Mouse (Mus musculus): ENCODE measurements around the gene Klhdc7b. TPM values are rescaled to one million over a fixed set of nuclear protein-coding genes. Genes with fewer than 3 reads are reported as not detected.
"Not testable (repeated sequence)": the region's sequence is repeated elsewhere in the genome, so short reads cannot be mapped to it uniquely, and the experiment has no call there.

Klhdc7b gene
- polyA plus RNA-seq, 1 experiment from 2014 or later, result 0.04 TPM

DNA sequence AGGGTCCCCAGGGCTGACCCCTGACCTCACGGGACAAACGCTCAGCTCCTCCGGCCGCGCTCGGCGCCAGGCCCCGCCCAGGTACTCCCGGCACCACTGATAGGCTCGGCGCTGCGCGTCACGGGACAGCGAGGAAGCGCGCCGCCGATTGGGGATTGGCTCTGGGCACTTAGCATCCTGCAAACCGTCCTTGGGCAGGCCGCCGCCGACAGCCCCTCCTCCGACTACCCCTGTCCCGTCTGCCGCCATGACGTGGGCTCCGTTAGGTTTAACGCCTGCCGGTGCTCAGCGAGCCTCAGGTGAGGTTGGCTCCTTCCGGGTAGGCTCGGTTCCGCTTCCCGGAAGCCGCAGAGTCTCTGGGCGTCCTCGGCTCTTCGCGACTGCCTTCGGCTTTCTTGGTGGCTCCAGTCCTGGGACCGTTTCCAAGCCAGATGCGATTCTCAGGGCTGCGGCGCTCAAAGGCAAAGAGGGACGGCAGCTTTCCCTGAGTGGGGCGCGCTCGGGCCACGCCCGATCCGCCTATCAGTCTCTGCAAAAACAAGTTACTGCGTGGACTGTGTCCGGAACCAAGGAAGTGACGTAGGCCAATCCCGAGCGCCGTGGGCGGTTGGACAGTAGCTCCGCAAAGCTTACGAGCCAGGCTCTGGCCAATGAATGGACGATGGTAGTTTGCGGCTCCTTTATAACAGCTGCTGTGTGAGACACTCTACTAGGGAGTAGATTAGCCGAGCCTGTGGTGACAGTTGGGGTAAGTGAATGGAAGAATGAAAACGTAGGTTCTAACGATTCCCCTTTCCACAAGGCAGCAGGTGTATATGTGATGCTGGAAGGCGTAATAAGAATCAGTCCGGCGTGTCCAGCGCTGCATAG, 44.9 kb downstream of the Klhdc7b start, which contains the start of the genes C730034F03Rik, Gm44502 and Chkb:
C730034F03Rik (plus strand) TSS at position 238 of the 870 bp plus-strand sequence.
Gm44502 (minus strand) TSS at position 345 of the 870 bp plus-strand sequence.
Chkb (minus strand) TSS at position 557 of the 870 bp plus-strand sequence.
- no peaks in the 10 kb centered on the region for H3K27me3 ChIP-seq (ENCODE audit: control insufficient read depth, insufficient read depth, low read length)
- H3K4me3 ChIP-seq (replicated peaks; ENCODE audit: low read length), result peak within 1 kb of the TSS; percentile 92
- peaks cover 7% of the 10 kb centered on the region; the same call in 1 of the 2 replicates for H3K4me1 ChIP-seq (ENCODE audit: control insufficient read depth, insufficient read depth, low read length)
- ATAC-seq (ENCODE audit: insufficient read depth, low FRiP score), result peak; percentile 95
- H3K27ac ChIP-seq (ENCODE audit: low read length), result peak within 1 kb of the TSS; percentile 97
- no peaks in the 10 kb centered on the region for H3K9me3 ChIP-seq (replicated peaks; ENCODE audit: control insufficient read depth, low read length)
- peak within 1 kb of the TSS; percentile 70 for H3K4me2 ChIP-seq (ENCODE audit: low read depth, low read length)
- peak within 1 kb of the TSS; percentile 82 for H3K9ac ChIP-seq (ENCODE audit: low read length)
- H3K36me3 ChIP-seq (ENCODE audit: control insufficient read depth, insufficient read depth, low read length), result 0 out of 2 replicates have a peak, but pooled peaks cover 5% of the 10 kb centered on the region
- WGBS, result under 1% methylated on average over 70 of the region's 70 CpGs

DNA sequence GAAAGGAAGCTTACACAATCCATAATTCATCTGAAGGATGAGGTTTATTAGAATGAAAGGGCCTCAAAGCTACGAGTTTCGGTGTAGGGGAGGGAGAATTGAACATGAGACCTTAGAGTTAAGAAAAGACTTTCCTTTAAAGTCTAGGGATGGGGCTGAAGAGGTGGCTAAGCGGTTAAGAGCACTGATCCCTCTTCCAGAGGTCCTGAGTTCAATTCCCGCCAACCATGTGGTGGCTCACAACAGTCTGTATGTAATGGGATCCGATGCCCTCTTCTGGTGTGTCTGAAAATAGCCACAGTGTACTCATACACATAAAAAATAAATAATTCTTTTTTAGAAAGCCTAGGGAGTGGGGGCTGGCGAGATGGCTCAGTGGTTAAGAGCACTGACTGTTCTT, 45.6 kb downstream of the Klhdc7b start:
- peak overlapping the region; percentile 82 for H3K9ac ChIP-seq (ENCODE audit: low read length)
- 45% methylated on average over 6 of the region's 6 CpGs for WGBS
- ATAC-seq (ENCODE audit: insufficient read depth, low FRiP score), result no peak

DNA sequence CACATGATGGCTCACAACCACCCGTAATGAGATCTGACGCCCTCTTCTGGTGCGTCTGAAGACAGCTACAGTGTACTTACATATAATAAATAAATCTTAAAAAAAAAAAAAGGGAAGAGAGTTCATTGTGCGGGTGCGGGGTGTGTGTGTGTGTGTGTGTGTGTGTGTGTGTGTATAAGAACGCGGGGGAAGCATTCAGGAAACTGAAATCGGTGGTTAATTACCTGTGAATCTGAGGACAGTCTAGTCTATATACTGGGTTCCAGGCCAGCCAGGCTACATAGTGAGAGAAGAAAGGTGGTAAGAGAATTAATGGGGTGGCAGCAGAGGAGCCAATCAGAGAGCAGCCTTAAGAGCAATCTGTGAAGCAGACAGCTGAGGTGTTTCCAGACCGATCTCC, 46.1 kb downstream of the Klhdc7b start:
- H3K36me3 ChIP-seq (ENCODE audit: control insufficient read depth, insufficient read depth, low read length); H3K4me2 ChIP-seq (ENCODE audit: low read depth, low read length); H3K27ac ChIP-seq (ENCODE audit: low read length); H3K9me3 ChIP-seq (replicated peaks; ENCODE audit: control insufficient read depth, low read length); H3K4me1 ChIP-seq (ENCODE audit: control insufficient read depth, insufficient read depth, low read length); H3K27me3 ChIP-seq (ENCODE audit: control insufficient read depth, insufficient read depth, low read length); H3K9ac ChIP-seq (ENCODE audit: low read length); ATAC-seq (ENCODE audit: insufficient read depth, low FRiP score); H3K4me3 ChIP-seq (replicated peaks; ENCODE audit: low read length): not testable (repeated sequence)
- 86% methylated on average over 7 of the region's 9 CpGs for WGBS

More for the DNA sequence above, 45.6 kb downstream of the Klhdc7b start:
- H3K4me2 ChIP-seq (ENCODE audit: low read depth, low read length), result peak overlapping the region; percentile 70
- 0 out of 2 replicates have a peak, but pooled peaks cover 5% of the 10 kb centered on the region for H3K36me3 ChIP-seq (ENCODE audit: control insufficient read depth, insufficient read depth, low read length)
- no peaks in the 10 kb centered on the region for H3K9me3 ChIP-seq (replicated peaks; ENCODE audit: control insufficient read depth, low read length)
- peak overlapping the region; percentile 92 for H3K4me3 ChIP-seq (replicated peaks; ENCODE audit: low read length)
- H3K27me3 ChIP-seq (ENCODE audit: control insufficient read depth, insufficient read depth, low read length), result no peaks in the 10 kb centered on the region
- peaks cover 7% of the 10 kb centered on the region; the same call in 1 of the 2 replicates for H3K4me1 ChIP-seq (ENCODE audit: control insufficient read depth, insufficient read depth, low read length)
- peak overlapping the region; percentile 97 for H3K27ac ChIP-seq (ENCODE audit: low read length)

DNA sequence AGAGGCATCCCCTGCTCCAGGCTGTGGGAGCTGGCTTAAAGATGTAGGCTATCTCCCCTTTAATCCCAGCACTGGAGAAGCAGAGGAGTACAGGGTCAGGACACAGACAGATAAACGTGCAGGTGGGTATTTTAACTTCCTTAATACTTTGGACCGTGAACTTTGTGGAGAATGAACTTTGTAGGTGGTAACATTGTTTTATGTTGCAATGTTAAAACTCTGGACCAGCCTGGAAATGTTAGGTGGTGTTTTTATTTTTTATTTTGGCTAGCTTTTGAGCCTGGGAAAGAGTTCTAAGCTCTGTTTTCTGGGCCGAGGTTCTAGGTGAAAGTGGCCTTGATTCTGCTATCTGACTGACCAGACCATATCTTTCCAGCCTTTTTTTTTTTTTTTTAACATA, 46.6 kb downstream of the Klhdc7b start:
- H3K4me3 ChIP-seq (replicated peaks; ENCODE audit: low read length), result no peak overlapping the region
- H3K4me1 ChIP-seq (ENCODE audit: control insufficient read depth, insufficient read depth, low read length), result peaks cover 7% of the 10 kb centered on the region; the same call in 1 of the 2 replicates
- WGBS, result 87% methylated on average over 3 of the region's 3 CpGs
- 0 out of 2 replicates have a peak, but pooled peaks cover 1% of the 10 kb centered on the region for H3K36me3 ChIP-seq (ENCODE audit: control insufficient read depth, insufficient read depth, low read length)
- H3K27me3 ChIP-seq (ENCODE audit: control insufficient read depth, insufficient read depth, low read length), result no peaks in the 10 kb centered on the region
- ATAC-seq (ENCODE audit: insufficient read depth, low FRiP score), result no peak
- H3K9me3 ChIP-seq (replicated peaks; ENCODE audit: control insufficient read depth, low read length), result no peaks in the 10 kb centered on the region
- no peak overlapping the region for H3K9ac ChIP-seq (ENCODE audit: low read length)
- no peak overlapping the region for H3K27ac ChIP-seq (ENCODE audit: low read length)
- no peak overlapping the region for H3K4me2 ChIP-seq (ENCODE audit: low read depth, low read length)

DNA sequence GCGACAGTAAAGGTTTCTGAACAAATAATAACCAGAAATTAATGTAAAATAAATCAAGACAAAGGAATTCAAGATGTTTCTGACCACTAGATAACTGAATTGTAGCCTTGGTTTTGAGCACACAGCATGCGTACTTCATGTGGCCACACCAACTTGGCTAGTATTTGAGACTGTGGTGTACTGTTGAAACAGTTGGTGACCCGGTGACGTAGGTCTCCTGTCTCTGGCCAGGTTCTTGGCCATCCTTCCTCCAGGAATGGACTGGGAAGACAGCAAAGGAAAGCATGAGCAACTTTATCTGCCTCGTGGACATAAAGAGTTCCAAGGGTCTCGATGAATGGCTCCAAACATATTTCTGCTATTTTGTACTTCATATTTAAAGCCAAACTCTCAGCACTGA, 47.1 kb downstream of the Klhdc7b start:
- Histone ChIP-seq H3K36me3 (ENCODE audit: control insufficient read depth, insufficient read depth, low read length) (no peaks in the 10 kb centered on the region), H3K27me3 (ENCODE audit: control insufficient read depth, insufficient read depth, low read length) (no peaks in the 10 kb centered on the region), H3K27ac (ENCODE audit: low read length) (no peak overlapping the region), H3K9ac (ENCODE audit: low read length) (no peak overlapping the region), H3K4me2 (ENCODE audit: low read depth, low read length) (no peak overlapping the region), H3K4me1 (ENCODE audit: control insufficient read depth, insufficient read depth, low read length) (peaks cover 7% of the 10 kb centered on the region; the same call in 1 of the 2 replicates), H3K9me3 (replicated peaks; ENCODE audit: control insufficient read depth, low read length) (no peaks in the 10 kb centered on the region), H3K4me3 (replicated peaks; ENCODE audit: low read length) (no peak overlapping the region)
- 92% methylated on average over 6 of the region's 6 CpGs for WGBS
- ATAC-seq (ENCODE audit: insufficient read depth, low FRiP score), result no peak

DNA sequence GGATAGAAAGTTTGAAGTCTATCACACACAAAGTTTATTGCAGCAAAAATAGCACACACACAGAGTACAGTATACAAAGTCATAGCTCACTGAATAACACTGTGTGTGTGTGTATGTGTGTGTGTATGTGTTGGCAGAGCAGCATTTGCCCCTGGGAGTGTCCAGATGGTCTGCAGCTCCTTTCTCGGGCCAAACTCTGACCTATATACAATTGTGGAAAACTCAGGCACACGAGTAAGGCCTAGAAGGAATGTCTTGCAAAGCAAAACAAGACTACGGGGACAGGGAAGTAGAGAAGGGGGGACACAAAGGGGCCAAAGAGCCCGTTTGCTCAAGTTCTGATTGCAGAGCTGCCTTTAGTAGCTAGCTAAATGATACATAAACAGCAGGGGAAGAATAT, 48.2 kb downstream of the Klhdc7b start:
- ATAC-seq (ENCODE audit: insufficient read depth, low FRiP score), result no peak
- H3K4me1 ChIP-seq (ENCODE audit: control insufficient read depth, insufficient read depth, low read length), result peaks cover 7% of the 10 kb centered on the region; the same call in 1 of the 2 replicates
- H3K36me3 ChIP-seq (ENCODE audit: control insufficient read depth, insufficient read depth, low read length), result no peaks in the 10 kb centered on the region
- no peak overlapping the region for H3K4me2 ChIP-seq (ENCODE audit: low read depth, low read length)
- H3K9me3 ChIP-seq (replicated peaks; ENCODE audit: control insufficient read depth, low read length), result no peaks in the 10 kb centered on the region
- H3K4me3 ChIP-seq (replicated peaks; ENCODE audit: low read length), result no peak overlapping the region
- H3K9ac ChIP-seq (ENCODE audit: low read length), result no peak overlapping the region
- WGBS, result 74% methylated on average over 4 of the region's 4 CpGs
- H3K27me3 ChIP-seq (ENCODE audit: control insufficient read depth, insufficient read depth, low read length), result no peaks in the 10 kb centered on the region
- no peak overlapping the region for H3K27ac ChIP-seq (ENCODE audit: low read length)

DNA sequence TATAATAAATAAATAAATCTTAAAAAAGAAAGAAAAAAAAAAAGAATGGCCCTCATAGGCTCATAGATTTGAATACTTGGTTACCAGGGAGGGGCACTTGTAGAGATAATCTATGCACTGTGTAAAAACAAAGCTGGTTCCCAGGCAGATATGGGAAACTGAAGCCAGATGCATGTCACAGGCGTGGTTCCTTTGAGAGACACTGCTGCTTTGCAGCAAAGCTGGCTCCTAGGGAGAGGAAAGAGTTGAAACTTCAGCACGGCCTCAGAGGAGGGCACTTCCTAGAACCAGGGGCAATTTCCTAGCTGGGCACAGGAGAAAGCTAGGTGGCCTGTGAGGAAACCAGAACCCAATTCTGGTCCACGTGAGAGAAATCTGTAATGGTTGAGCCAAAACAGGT, 49.4 kb downstream of the Klhdc7b start:
- WGBS, result 64% methylated on average over 3 of the region's 3 CpGs
- H3K27ac ChIP-seq (ENCODE audit: low read length), result no peak overlapping the region
- no peak for ATAC-seq (ENCODE audit: insufficient read depth, low FRiP score)
- H3K4me3 ChIP-seq (replicated peaks; ENCODE audit: low read length), result no peak overlapping the region
- no peaks in the 10 kb centered on the region for H3K36me3 ChIP-seq (ENCODE audit: control insufficient read depth, insufficient read depth, low read length)
- H3K4me2 ChIP-seq (ENCODE audit: low read depth, low read length), result no peak overlapping the region
- H3K9ac ChIP-seq (ENCODE audit: low read length), result no peak overlapping the region
- H3K9me3 ChIP-seq (replicated peaks; ENCODE audit: control insufficient read depth, low read length), result no peaks in the 10 kb centered on the region
- no peaks in the 10 kb centered on the region for H3K27me3 ChIP-seq (ENCODE audit: control insufficient read depth, insufficient read depth, low read length)
- H3K4me1 ChIP-seq (ENCODE audit: control insufficient read depth, insufficient read depth, low read length), result no peaks in the 10 kb centered on the region

DNA sequence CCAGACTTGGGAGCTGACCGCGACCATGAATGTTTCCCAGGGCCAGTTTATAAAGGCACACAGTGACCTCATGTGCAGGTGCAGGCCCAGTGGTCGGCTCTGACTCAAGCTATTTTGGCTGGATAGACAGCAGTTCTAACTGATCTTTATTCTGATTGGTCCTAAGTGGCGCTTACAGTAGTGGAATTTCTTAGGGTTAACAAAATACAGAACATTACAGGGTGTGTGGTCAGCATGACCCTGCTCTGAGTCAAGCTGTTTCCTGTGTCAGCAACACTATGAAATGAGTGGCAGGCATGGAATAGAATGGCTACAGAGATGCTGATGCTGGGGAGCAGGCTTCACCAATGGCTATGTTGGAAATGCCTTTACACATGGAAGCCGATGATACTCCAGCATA, 51.2 kb downstream of the Klhdc7b start:
- Histone ChIP-seq H3K27me3 (ENCODE audit: control insufficient read depth, insufficient read depth, low read length) (no peaks in the 10 kb centered on the region), H3K9me3 (replicated peaks; ENCODE audit: control insufficient read depth, low read length) (no peaks in the 10 kb centered on the region), H3K36me3 (ENCODE audit: control insufficient read depth, insufficient read depth, low read length) (no peaks in the 10 kb centered on the region), H3K4me2 (ENCODE audit: low read depth, low read length) (no peak overlapping the region), H3K4me3 (replicated peaks; ENCODE audit: low read length) (no peak overlapping the region), H3K9ac (ENCODE audit: low read length) (no peak overlapping the region), H3K27ac (ENCODE audit: low read length) (no peak overlapping the region), H3K4me1 (ENCODE audit: control insufficient read depth, insufficient read depth, low read length) (no peaks in the 10 kb centered on the region)
- ATAC-seq (ENCODE audit: insufficient read depth, low FRiP score), result no peak
- 83% methylated on average over 5 of the region's 5 CpGs for WGBS
